Mouse (Mus musculus) bone marrow, adult 2 months (tissue): ENCODE measurements at regions not wholly inside any gene's neighbourhood (a gene's known extent, or its start where the extent isn't known, plus 50 kb on each side); places are given as distances from the start of the nearest gene placed in this dataset.

ENCODE experiments used
- H3K27ac ChIP-seq: fragments of 200-500 bp; 2 replicates; pipeline ENCODE4 v1.5.1; 2012; ENCODE audit warnings: low read depth, mild to moderate bottlenecking, control low read depth, inconsistent platforms, low read length; ENCODE audit not compliant: control insufficient read depth, poor library complexity, insufficient read depth
- H3K4me1 ChIP-seq: fragments of 200-500 bp; 2 replicates; pipeline ENCODE4 v1.6.1; 2011; ENCODE audit warnings: low read length; ENCODE audit not compliant: control insufficient read depth, insufficient read depth
- H3K4me3 ChIP-seq: fragments of 200-500 bp; replicated peaks from 2 replicates; pipeline ENCODE3; 2011; ENCODE audit warnings: mild to moderate bottlenecking, low read depth, low read length, control low read depth; ENCODE audit not compliant: control insufficient read depth
- CTCF ChIP-seq: fragments of 200-500 bp; IDR thresholded peaks from 2 replicates; pipeline ENCODE4 v1.5.1; 2011; ENCODE audit warnings: low read length, control low read depth; ENCODE audit not compliant: control insufficient read depth, insufficient read depth
- POLR2A ChIP-seq: fragments of 200-500 bp; IDR thresholded peaks from 2 replicates; pipeline ENCODE4 v1.6.1; 2011; ENCODE audit warnings: low read depth, mild to moderate bottlenecking, control low read depth, low read length, borderline replicate concordance; ENCODE audit not compliant: control insufficient read depth
- WGBS: fragments of 180-500 bp; shearing (Covaris S2); methylation state at CpG from one replicate; pipeline ENCODE4 v1.1.7; 2018; 5-methylcytosine and 5-hydroxymethylcytosine counted together

- Histone ChIP-seq H3K27ac (no peak overlapping the region), H3K4me3 (no peak overlapping the region), H3K4me1 (no peaks in the 10 kb centered on the region)
- 83% methylated on average over 4 of the region's 4 CpGs for WGBS
- TF ChIP-seq POLR2A (no peak), CTCF (no peak)
Observed at GRCm38 (mm10) chr9:33050789-33051188, 414.8 kb downstream of the Ets1 start.

GRCm38 (mm10) chr9:33060636-33061264 is 424.7 kb downstream of the Ets1 start:
- Histone ChIP-seq H3K4me1 (no peaks in the 10 kb centered on the region), H3K27ac (no peak overlapping the region), H3K4me3 (no peak overlapping the region)
- TF ChIP-seq POLR2A (no peak), CTCF (no peak)
- WGBS = 58% methylated on average over 6 of the region's 6 CpGs

DNA sequence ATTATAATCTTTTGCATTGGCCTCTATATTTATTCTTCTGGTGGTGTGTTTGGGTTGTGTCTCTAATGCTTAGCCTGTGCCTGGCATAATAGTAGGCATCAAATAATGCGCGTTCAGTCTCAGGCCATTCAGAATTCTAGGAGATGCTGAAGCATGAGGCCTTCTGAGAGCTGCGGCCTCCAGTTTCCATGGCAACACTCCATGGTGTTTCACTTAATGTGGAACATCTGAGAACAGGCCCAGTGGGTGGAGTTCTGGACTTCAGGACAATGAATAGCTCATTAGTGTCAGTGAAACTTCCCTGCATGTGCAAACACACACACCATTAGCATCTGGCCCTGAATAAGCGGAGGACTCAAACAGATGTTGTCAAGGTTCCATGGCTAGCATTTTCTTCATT is 426.5 kb downstream of the Ets1 start:
- Histone ChIP-seq H3K4me3 (no peak overlapping the region), H3K4me1 (no peaks in the 10 kb centered on the region), H3K27ac (no peak overlapping the region)
- WGBS = 89% methylated on average over 4 of the region's 4 CpGs
- TF ChIP-seq POLR2A (no peak), CTCF (no peak)

GRCm38 (mm10) chr9:33065331-33065730 is 429.3 kb downstream of the Ets1 start:
- Histone ChIP-seq H3K27ac (no peak overlapping the region), H3K4me3 (no peak overlapping the region), H3K4me1 (no peaks in the 10 kb centered on the region)
- TF ChIP-seq POLR2A (no peak), CTCF (no peak)
- WGBS = 83% methylated on average over 3 of the region's 3 CpGs

DNA sequence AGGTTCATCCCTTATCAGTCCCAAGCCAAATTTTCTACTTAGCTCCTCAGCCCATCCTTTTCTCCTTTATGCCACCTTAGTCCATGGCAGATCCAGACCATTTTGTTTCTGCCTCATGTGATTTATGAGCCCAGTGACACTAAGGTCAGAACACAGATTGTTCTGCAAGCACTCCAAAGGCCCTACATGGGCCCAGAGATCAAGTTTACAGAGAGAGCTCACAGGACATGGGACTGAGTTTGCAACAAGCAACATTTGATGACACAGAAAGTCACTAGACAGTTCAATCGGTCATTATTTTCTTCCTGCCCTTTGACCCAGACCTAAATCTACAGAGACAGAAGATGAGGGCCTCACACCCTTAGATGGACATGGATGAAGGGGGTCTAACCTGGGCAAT is 431.5 kb downstream of the Ets1 start:
- no peak overlapping the region for H3K27ac ChIP-seq
- H3K4me1 ChIP-seq = no peaks in the 10 kb centered on the region
- WGBS = 88% methylated on average over 1 of the region's 1 CpGs
- TF ChIP-seq CTCF = no peak
- no peak for TF ChIP-seq POLR2A
- H3K4me3 ChIP-seq = no peak overlapping the region

DNA sequence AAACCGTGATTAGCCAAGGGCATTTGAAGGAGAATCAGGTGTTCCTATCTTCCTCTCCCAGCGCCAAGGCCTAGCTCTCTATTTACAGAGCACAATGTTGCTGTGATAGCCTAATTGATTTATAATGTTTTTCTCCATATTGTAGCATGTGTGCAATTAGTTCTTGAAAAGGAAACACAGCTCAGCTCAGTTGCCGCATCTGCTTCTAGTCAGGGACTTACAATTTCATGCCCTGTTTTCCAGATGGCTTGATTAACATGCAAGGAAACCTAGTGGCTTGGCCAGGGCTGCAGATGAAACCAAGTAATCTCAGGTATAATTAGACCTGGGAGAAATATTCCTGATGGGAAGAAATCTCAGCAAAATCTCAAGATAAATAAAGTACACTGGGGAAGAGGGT is 434.1 kb downstream of the Ets1 start:
- TF ChIP-seq POLR2A (no peak), CTCF (no peak)
- H3K4me1 ChIP-seq = no peaks in the 10 kb centered on the region
- 87% methylated on average over 3 of the region's 3 CpGs for WGBS

DNA sequence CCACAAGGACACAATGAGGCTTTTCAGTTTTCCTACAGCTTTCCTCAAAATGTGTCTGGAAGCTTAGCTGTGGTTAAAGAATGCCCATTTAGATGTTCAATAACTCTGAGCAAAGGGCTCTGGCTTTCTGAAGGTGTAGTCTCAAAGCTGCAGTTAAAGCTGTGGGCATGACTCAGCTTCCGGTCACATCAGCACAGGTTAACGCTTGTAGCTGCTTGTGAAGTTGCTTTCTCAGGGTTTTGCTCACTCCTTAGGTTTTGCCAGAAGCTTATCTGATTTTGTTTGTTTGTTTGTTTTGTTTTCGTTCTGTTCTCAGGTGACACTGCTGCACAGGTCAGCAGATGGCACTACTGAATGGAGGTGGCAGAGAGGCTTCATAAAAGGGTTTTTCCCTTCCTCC is 444.2 kb downstream of the Ets1 start:
- 16% methylated on average over 3 of the region's 3 CpGs for WGBS
- Histone ChIP-seq H3K4me3 (no peak overlapping the region), H3K27ac (no peak overlapping the region), H3K4me1 (no peaks in the 10 kb centered on the region; the same call in 1 of the 2 replicates)
- TF ChIP-seq CTCF = no peak
- no peak for TF ChIP-seq POLR2A

More for the DNA sequence above, 434.1 kb downstream of the Ets1 start:
- Histone ChIP-seq H3K4me3 (no peak overlapping the region), H3K27ac (no peak overlapping the region)

- no peaks in the 10 kb centered on the region; the same call in 1 of the 2 replicates for H3K4me1 ChIP-seq
- TF ChIP-seq POLR2A (no peak), CTCF (no peak)
- H3K4me3 ChIP-seq = no peak overlapping the region
- H3K27ac ChIP-seq = no peak overlapping the region
- WGBS = 42% methylated on average over 6 of the region's 6 CpGs
Observed at GRCm38 (mm10) chr9:33080774-33081173, 444.8 kb downstream of the Ets1 start.

DNA sequence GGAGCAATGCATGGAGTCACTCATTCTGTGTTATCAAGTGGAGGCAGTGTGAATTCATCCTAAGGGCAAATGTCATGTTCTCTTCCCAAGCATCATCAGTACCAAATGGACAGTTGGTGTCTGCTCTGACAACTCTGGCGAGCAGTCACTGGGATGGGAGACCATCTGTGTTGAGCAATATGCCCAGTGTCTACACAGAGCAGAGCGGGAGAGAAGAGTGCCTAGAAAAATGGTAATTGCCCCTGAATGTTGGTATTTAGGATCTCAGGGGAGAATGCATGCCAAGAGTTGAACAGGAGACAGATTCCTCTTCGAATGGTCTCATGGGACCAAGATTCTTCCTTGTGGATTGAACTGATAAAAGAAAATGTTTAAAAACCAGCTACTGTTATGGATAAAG is 454.0 kb downstream of the Ets1 start:
- Histone ChIP-seq H3K4me1 (no peaks in the 10 kb centered on the region), H3K27ac (no peak overlapping the region), H3K4me3 (no peak overlapping the region)
- TF ChIP-seq CTCF (no peak), POLR2A (no peak)
- 60% methylated on average over 3 of the region's 3 CpGs for WGBS
